Mouse (Mus musculus): Measurements from ENCODE around the gene 2410004P03Rik.

GRCm38 (mm10) chr12:16977120-16977519, 34.4 kb downstream of the 2410004P03Rik start:
- no peak for TF ChIP-seq CTCF (IDR thresholded peaks at IDR 0.05; ENCODE audit: insufficient read depth, low read length)
- TF ChIP-seq POLR2A (IDR thresholded peaks at IDR 0.05; ENCODE audit: borderline replicate concordance, extremely low read depth, low read depth, low read length) = no peak

Data from lung, adult 2 months (tissue).